Mouse (Mus musculus) E14TG2a.4 (cell line): ENCODE measurements at regions not wholly inside any gene's neighbourhood (a gene's known extent, or its start where the extent isn't known, plus 50 kb on each side); places are given as distances from the start of the nearest gene placed in this dataset.

Source experiments
- CTCF ChIP-seq: conservative IDR thresholded peaks from 2 replicates; pipeline ENCODE4 v1.5.1; 2014; ENCODE audit warnings: low read length
- POU5F1 ChIP-seq: IDR thresholded peaks from 2 replicates; pipeline ENCODE4 v1.6.1; 2014; ENCODE audit warnings: low read length, borderline replicate concordance

- TF ChIP-seq CTCF (no peak), POU5F1 (no peak)
Measured at GRCm38 (mm10) chr2:78026808-78027207, 80.6 kb upstream of the Cwc22 start.
